Mouse (Mus musculus): ENCODE results near the gene 1700020D05Rik.

DNA sequence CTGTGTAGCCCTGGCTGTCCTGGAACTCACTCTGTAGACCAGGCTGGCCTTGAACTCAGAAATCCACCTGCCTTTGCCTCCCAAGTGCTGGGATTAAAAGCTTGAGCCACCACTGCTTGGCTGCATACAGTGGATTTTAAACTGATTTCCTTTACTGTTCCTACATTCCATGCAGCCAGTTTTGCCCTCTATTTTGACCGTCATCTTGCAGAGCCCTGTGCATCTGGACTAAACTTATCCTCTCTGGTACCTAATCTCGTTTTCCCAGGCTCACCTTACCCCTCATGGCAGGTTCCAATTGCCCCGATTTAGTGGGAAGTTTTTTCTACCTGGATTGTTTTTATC lies 9.4 kb upstream of the 1700020D05Rik start:
- TF ChIP-seq CTCF (IDR thresholded peaks at IDR 0.05; ENCODE audit: low read depth): no peak
- no peak for TF ChIP-seq EP300 (optimal IDR thresholded peaks at IDR 0.05)
